Mouse (Mus musculus) skeletal muscle tissue, postnatal 0 days (tissue): Measurements from ENCODE around the gene Zfp967. TPM values are rescaled to one million over a fixed set of nuclear protein-coding genes. Genes with fewer than 3 reads are reported as not detected.

Experiments used
- polyA plus RNA-seq: library from polyadenylated mRNA; unstranded; fragments of >200 nt; fragmentation: Nextera tagmentation; extraction: Ambion mirVana; gene quantifications from 2 replicates; pipeline ENCODE4 v1.2.1, GENCODE M21; 2015

Zfp967 gene
- not detected in 2 replicates for polyA plus RNA-seq

GRCm38 (mm10) chr2:176520756-176521155, at the start of gene Zfp967:
Zfp967 (plus strand) TSS chr2:176521056.

GRCm38 (mm10) chr2:176486683-176487082, 34.2 kb upstream of the Zfp967 start, which contains the start of gene Gm14434:
Gm14434 (minus strand) TSS chr2:176486783.

Other genes with a start within 250 kb of the Zfp967 start
- not detected in 2 replicates for gene Gm11009, start 201.6 kb upstream of the Zfp967 start, polyA plus RNA-seq
- 7.1 and 9.0 TPM in 2 replicates for gene Gm14435, start 97.5 kb upstream of the Zfp967 start, polyA plus RNA-seq
- 2.2 and 8.0 TPM in 2 replicates for gene Gm14434, start 34.3 kb upstream of the Zfp967 start, polyA plus RNA-seq
- 11.6 and 14.7 TPM in 2 replicates for gene Gm14308, start 115.3 kb downstream of the Zfp967 start, polyA plus RNA-seq
- gene Zfp973, start 149.5 kb downstream of the Zfp967 start, polyA plus RNA-seq: 4.3 and 4.7 TPM in 2 replicates
- 19.5 and 20.6 TPM in 2 replicates for gene Gm14305, start 187.3 kb downstream of the Zfp967 start, polyA plus RNA-seq